Mouse (Mus musculus) lung, adult 2 months (tissue): Measurements from ENCODE around the gene Scn10a.

Experiments
- CTCF ChIP-seq: fragments of 200-500 bp; IDR thresholded peaks from 2 replicates; pipeline ENCODE4 v1.5.1; 2011; ENCODE audit warnings: mild to moderate bottlenecking, low read length, control low read depth; ENCODE audit not compliant: insufficient read depth
- POLR2A ChIP-seq: fragments of 200-500 bp; IDR thresholded peaks from 2 replicates; pipeline ENCODE4 v1.6.1; 2011; ENCODE audit warnings: low read depth, mild to moderate bottlenecking, control low read depth, low read length, borderline replicate concordance; ENCODE audit errors: extremely low read depth

- no peak for TF ChIP-seq POLR2A
- TF ChIP-seq CTCF: no peak
Measured at GRCm38 (mm10) chr9:119656111-119656510, 63.0 kb downstream of the Scn10a start.
